7 mouse cellular contexts compared by ENCODE assay signal in genomic region chr12:102640436-102641163, GRCm38 (mm10).
A peak's percentile ranks its signal among the peaks of the same experiment; 100 is the strongest.
DNase-seq lines count a peak whose midpoint lies in the region; ATAC-seq lines count a peak whose summit lies in the region.

No protein-coding gene starts in this region.

- peak overlapping the region; percentile 67 for H3K27ac ChIP-seq in forebrain, embryonic 12.5 days

- H3K9ac ChIP-seq in forebrain, embryonic 12.5 days: no peak overlapping the region

- no peaks in the 10 kb centered on the region for H3K27me3 ChIP-seq in forebrain, embryonic 12.5 days

- DNase-seq in ES-CJ7 (ENCODE audit: low read depth, low spot score) (peak; percentile 73), adipocyte (ENCODE audit: low spot score) (peak; percentile 58)
- DNase-seq in layer of hippocampus, postnatal 14 days (ENCODE audit: low spot score in 2 of 2): peak; percentile 64 to 80
- peak; percentile 88 for DNase-seq in retina, postnatal 1 day
- DNase-seq in lung, postnatal 25 days (ENCODE audit: low spot score): no peak
- no peak for DNase-seq in thymus, postnatal 10 days (ENCODE audit: low spot score in 2 of 2)

- no peaks in the 10 kb centered on the region for H3K36me3 ChIP-seq in forebrain, embryonic 12.5 days (replicated peaks)

- peak; percentile 88 for ATAC-seq in forebrain, embryonic 12.5 days (ENCODE audit: low FRiP score)

- H3K4me3 ChIP-seq in forebrain, embryonic 12.5 days (replicated peaks): no peak overlapping the region

- H3K9me3 ChIP-seq in forebrain, embryonic 12.5 days: no peaks in the 10 kb centered on the region

- H3K4me2 ChIP-seq in forebrain, embryonic 12.5 days: 0 out of 2 replicates have a peak overlapping the region, but pooled peaks have one; percentile 8

- 21% methylated on average over 9 of the region's 9 CpGs for WGBS in forebrain, embryonic 12.5 days

- H3K4me1 ChIP-seq in forebrain, embryonic 12.5 days: peaks cover 28% of the 10 kb centered on the region

Comparison
In these comparisons a context has a peak if more than half of its experiments do, and no peak if none do; other contexts are left out.
1. DNase-seq: peak in ES-CJ7 (single experiment), adipocyte (single experiment), layer of hippocampus, postnatal 14 days (2 of 2) and retina, postnatal 1 day (single experiment); none in lung, postnatal 25 days (single experiment) and thymus, postnatal 10 days (0 of 2).